Mouse (Mus musculus) mouse embryonic stem cell (cell line): ENCODE data around the gene Eif4ebp2.
"Not testable (repeated sequence)": the region's sequence is repeated elsewhere in the genome, so short reads cannot be mapped to it uniquely, and the experiment has no call there.

Experiments
- in situ Hi-C, 2 experiments: fragments of 300-500 bp; cut with MboI; formaldehyde crosslinking; loops; 1 replicate in 1 of 2; 3 replicates in 1 of 2; pipeline ENCODE4 v1.14.3; 2019 to 2020; ENCODE audit warnings: low sequenced_read_pairs in 2 of 2, low pct_unique_long_range_greater_than_20kb in 1 of 2, mixed read lengths in 1 of 2; ENCODE audit not compliant: unreplicated experiment in 1 of 2

Gene Eif4ebp2

DNA sequence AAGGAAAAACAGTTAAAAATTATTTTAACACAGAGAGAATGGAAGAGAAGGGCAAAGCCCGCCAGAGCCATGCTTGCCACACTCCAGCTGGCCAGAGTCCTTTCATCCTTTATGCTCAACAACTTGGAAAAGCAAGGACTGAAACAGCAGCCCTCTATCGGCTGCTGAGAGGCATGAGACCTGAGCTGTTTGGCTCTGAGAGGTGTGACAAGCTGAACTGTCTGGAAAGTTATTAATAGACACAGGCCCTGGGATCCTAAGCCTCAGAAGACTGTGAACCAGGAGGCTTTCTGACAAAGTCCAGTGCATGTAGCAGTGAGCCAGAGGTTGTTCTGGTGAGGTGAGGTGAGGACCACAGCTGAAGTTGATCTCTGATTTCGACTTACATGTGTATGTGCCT, 21.2 kb upstream of the Eif4ebp2 start:
- in situ Hi-C loops, result loop anchor here in 1 of 2 experiments (10.0 kb wide), 1 partner anchor 131 kb away; no protein-coding TSS in a partner anchor

DNA sequence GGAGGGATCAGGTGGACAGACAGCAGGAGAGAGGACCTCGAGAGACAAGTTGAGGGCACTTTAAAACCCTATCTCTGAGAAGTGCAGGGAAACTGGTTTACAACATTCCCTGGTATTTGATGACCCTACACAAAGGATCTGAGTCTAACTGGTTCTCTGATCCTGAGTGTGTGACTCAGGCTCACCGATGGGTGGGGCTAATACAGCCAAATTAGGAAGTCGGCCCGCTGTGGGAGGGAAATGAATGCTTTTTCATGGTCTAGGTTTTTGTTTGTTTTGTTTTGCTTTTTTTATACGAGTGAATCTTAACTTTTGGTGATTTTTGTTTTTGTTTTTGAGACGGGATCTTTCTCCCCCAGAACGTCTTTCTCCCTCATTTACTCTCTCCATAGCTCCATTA, 16.4 kb upstream of the Eif4ebp2 start:
- in situ Hi-C loops, result no loop called here

GRCm38 (mm10) chr10:61466873-61467272, 14.4 kb upstream of the Eif4ebp2 start:
- in situ Hi-C loops, result no loop called here

GRCm38 (mm10) chr10:61466242-61466641, 13.8 kb upstream of the Eif4ebp2 start:
- in situ Hi-C loops, result no loop called here

GRCm38 (mm10) chr10:61465009-61465408, 12.5 kb upstream of the Eif4ebp2 start:
- in situ Hi-C loops, result no loop called here

GRCm38 (mm10) chr10:61457182-61457581, 4.7 kb upstream of the Eif4ebp2 start:
- in situ Hi-C loops, result no loop called here

- in situ Hi-C loops, result not testable (repeated sequence)
Observed at GRCm38 (mm10) chr10:61453171-61453570, 710 bp upstream of the Eif4ebp2 start.

DNA sequence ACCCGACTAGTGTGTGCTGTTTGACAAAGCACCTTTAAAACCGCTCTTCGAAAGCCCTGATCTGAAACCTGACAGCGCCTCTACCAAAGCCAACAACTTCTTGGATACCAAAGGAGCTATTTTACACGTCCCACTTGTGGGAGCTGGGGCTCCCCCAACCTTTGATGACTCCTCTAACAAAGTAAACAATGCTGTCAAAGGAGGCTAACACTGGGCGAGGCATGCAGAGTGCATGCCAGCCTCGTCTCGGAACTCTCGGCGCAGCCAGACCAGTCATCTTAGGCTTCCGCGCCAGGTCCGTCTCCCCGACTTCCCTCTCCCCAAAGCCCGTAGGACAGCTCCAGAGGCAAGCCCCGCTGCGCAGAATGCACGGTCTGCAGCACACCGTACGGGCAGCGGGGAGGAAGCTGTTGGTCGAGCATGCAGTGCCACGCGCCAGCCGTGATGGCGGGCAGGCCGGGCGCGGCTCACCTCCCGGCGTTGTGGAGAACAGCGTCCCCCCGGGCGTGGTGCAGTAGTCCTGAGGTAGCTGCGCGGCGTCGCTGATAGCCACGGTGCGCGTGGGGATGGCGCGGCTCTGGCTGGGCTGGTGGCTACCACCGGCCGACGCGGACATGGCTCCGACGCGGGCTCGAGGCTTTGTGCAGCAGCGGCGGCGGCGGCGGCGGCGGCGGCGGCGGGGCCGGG, 387 bp downstream of the Eif4ebp2 start:
- in situ Hi-C loops, result no loop called here

DNA sequence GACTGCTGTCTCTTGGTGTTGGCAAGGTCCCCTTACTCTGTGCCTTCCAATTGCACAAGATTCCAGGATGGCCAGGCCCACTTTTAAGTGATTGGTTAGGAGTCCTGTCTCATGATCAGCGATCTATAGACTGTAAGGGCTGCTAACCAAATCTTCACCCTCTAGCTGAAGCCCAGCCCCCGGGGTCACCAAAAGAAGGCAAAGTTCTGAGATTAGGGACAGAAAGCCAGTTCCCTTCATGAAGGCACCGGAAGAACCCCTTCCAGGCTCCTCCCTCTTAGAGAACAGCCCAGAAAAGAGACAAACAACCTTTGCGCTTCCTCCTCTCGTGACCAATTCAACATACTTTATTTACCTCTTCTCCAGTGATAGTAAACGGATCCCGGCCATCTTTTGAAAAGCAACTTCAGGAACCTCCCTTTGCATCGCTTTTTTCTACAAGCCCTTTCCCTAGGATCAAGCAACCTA, 964 bp downstream of the Eif4ebp2 start:
- in situ Hi-C loops, result no loop called here

- in situ Hi-C loops, result no loop called here
Observed at GRCm38 (mm10) chr10:61448834-61449233, 3.6 kb downstream of the Eif4ebp2 start.

DNA sequence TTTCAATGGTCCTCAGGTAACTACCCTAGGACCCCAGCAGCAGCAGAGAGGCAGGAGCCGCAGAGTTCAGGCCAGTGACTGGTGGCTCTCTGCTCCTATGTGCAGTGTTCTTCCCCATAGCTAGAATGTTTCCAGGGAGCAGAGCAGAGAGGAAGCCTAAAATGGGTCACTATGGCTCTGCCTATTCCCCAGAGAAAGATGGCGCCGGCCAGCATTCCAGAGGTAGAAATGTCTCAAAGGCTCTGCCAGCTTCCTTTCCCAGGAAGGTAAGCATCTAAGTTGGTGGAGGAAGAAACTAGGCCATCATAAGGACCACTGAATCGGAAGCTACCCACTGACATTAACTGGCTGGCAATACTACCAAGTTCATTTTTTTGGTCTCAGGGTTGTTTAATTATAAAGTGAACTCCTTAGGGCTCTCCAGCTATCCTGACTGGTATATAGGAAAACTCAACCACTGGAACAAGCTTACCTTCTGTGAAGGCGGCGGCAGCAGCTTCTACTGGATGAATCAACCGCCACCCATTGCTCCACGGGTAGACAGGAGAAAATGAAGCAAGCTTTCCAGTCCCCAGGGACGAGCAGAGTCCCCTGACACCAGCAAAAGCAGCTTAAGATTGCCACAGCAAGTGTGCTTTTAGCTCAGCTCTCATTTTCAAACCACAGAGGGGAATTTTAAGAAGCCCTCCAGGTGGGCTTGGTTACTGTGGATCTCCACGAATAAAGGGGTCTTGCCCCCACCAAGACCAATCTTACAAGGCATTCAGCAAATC, 4.7 kb downstream of the Eif4ebp2 start:
- in situ Hi-C loops, result no loop called here

- in situ Hi-C loops, result no loop called here
Observed at GRCm38 (mm10) chr10:61445016-61445415, 7.4 kb downstream of the Eif4ebp2 start.

- in situ Hi-C loops, result no loop called here
Observed at GRCm38 (mm10) chr10:61443876-61444275, 8.6 kb downstream of the Eif4ebp2 start.

DNA sequence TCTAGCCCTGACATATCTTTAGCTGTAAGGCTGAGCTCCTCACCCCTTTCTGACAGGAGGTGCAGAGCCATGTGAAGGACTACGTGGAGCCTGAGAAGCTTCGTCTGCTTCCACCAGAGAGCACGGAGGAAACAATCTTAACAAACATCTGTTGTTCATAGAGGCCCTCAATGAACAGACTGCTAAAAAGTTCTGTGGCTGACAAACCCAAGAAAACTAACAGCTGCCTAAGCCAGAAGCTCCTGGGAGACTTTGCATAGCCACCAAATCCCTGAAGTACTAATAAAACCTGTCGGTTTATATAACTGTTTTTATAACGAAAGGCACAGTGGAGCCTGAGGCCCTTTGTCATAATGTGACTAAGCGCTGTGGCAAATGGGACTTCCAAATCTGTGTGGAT, 9.0 kb downstream of the Eif4ebp2 start:
- in situ Hi-C loops, result no loop called here

GRCm38 (mm10) chr10:61440202-61440800, 12.2 kb downstream of the Eif4ebp2 start:
- in situ Hi-C loops, result no loop called here

GRCm38 (mm10) chr10:61431375-61431774, 21.1 kb downstream of the Eif4ebp2 start:
- in situ Hi-C loops, result no loop called here

GRCm38 (mm10) chr10:61429043-61429442, 23.4 kb downstream of the Eif4ebp2 start:
- in situ Hi-C loops, result no loop called here

- in situ Hi-C loops, result no loop called here
Observed at GRCm38 (mm10) chr10:61428416-61428815, 24.0 kb downstream of the Eif4ebp2 start.

DNA sequence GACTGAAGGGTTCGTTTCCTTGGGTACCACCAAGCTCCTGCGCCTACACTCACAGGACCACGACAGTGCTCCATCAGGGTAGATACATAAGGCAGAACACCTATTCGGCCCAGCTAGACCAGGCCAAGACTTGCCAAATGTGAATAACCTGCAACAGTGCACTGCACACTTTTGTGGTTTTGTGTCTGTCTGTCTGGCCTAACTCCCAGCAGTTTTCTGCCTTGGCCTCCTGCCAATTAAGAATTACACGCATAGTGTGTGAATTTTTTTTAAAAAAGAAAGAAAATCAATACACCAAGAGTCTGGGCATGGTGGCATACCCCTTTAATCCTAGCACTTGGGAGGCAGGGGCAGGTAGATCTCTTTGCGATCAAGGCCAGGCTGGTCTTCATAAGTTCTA, 24.5 kb downstream of the Eif4ebp2 start:
- in situ Hi-C loops, result no loop called here
